Mouse (Mus musculus) liver, adult 2 months (tissue): ENCODE results near the gene Kcmf1. TPM values are rescaled to one million over a fixed set of nuclear protein-coding genes. Genes with fewer than 3 reads are reported as not detected.

ENCODE experiments used
- DNase-seq: peaks from one replicate; pipeline ENCODE4 v3.0.0-alpha.2; 2011; ENCODE audit warnings: low read depth, low spot score; ENCODE audit errors: extremely low read depth
- H3K27ac ChIP-seq: fragments of 200-500 bp; replicated peaks from 2 replicates; pipeline ENCODE4 v1.5.1; 2012; ENCODE audit warnings: low read depth, mild to moderate bottlenecking, control low read depth, inconsistent platforms, low read length; ENCODE audit not compliant: insufficient read depth
- H3K27me3 ChIP-seq: fragments of 200-500 bp; 2 replicates; pipeline ENCODE4 v1.6.1; 2012; ENCODE audit warnings: mild to moderate bottlenecking, moderate library complexity, low read length, inconsistent platforms; ENCODE audit not compliant: control insufficient read depth, insufficient read depth
- H3K36me3 ChIP-seq: fragments of 200-500 bp; 2 replicates; pipeline ENCODE4 v1.6.1; 2012; ENCODE audit warnings: low read length, inconsistent platforms; ENCODE audit not compliant: control insufficient read depth, insufficient read depth
- H3K4me1 ChIP-seq: fragments of 200-500 bp; 2 replicates; pipeline ENCODE4 v1.6.1; 2011; ENCODE audit warnings: low read length; ENCODE audit not compliant: control insufficient read depth, insufficient read depth
- H3K4me3 ChIP-seq: fragments of 200-500 bp; 2 replicates; pipeline ENCODE4 v1.5.1; 2011; ENCODE audit warnings: low read depth, mild to moderate bottlenecking, control low read depth, low read length, moderate library complexity; ENCODE audit not compliant: insufficient read depth
- H3K79me2 ChIP-seq: fragments of 200-500 bp; 2 replicates; pipeline ENCODE4 v1.6.1; 2012; ENCODE audit warnings: inconsistent platforms, mild to moderate bottlenecking, low read length, moderate library complexity; ENCODE audit not compliant: control insufficient read depth, insufficient read depth
- H3K9ac ChIP-seq: fragments of 200-500 bp; 2 replicates; pipeline ENCODE4 v1.6.1; 2012; ENCODE audit warnings: low read depth, mild to moderate bottlenecking, control low read depth, inconsistent platforms, low read length
- CTCF ChIP-seq: fragments of 200-500 bp; IDR thresholded peaks from 2 replicates; pipeline ENCODE4 v1.5.1; 2011; ENCODE audit warnings: low read depth, low read length, control low read depth
- POLR2A ChIP-seq: fragments of 200-500 bp; IDR thresholded peaks from 2 replicates; pipeline ENCODE4 v1.6.1; 2011; ENCODE audit warnings: low read length, control low read depth; ENCODE audit not compliant: insufficient read depth; ENCODE audit errors: extremely low read depth
- WGBS: fragments of 180-500 bp; shearing (Covaris S2); methylation state at CpG from one replicate; pipeline ENCODE4 v1.1.7; 2018; 5-methylcytosine and 5-hydroxymethylcytosine counted together
- polyA plus RNA-seq: library from polyadenylated mRNA; depleted of rRNA; stranded (reverse); fragments of >200 nt; gene quantifications from 2 replicates; pipeline ENCODE4 v1.2.3, GENCODE M21; 2012
- total RNA-seq: library from RNA; depleted of rRNA; stranded (reverse); fragments of >200 nt; gene quantifications from 2 replicates; pipeline ENCODE4 v1.2.3, GENCODE M21; 2014

Kcmf1 gene
- total and polyA plus RNA-seq, 2 experiments: 38.6 to 107 TPM

GRCm38 (mm10) chr6:72926031-72926430 is 26.3 kb upstream of the Kcmf1 start:
- WGBS: 93% methylated on average over 4 of the region's 4 CpGs
- H3K4me1 ChIP-seq: no peaks in the 10 kb centered on the region
- no peak for DNase-seq

GRCm38 (mm10) chr6:72923381-72923780 is 23.6 kb upstream of the Kcmf1 start:
- H3K4me1 ChIP-seq: no peaks in the 10 kb centered on the region
- TF ChIP-seq CTCF: no peak
- TF ChIP-seq POLR2A: no peak
- no peak overlapping the region for H3K27ac ChIP-seq
- H3K4me3 ChIP-seq: no peak overlapping the region
- no peaks in the 10 kb centered on the region for H3K79me2 ChIP-seq
- no peaks in the 10 kb centered on the region for H3K36me3 ChIP-seq
- no peak for DNase-seq
- no peak overlapping the region for H3K9ac ChIP-seq
- 89% methylated on average over 8 of the region's 8 CpGs for WGBS
- no peaks in the 10 kb centered on the region for H3K27me3 ChIP-seq

More at GRCm38 (mm10) chr6:72926031-72926430, 26.3 kb upstream of the Kcmf1 start:
- no peaks in the 10 kb centered on the region for H3K36me3 ChIP-seq
- H3K79me2 ChIP-seq: no peaks in the 10 kb centered on the region
- no peaks in the 10 kb centered on the region for H3K27me3 ChIP-seq
- H3K4me3 ChIP-seq: no peak overlapping the region
- no peak overlapping the region for H3K9ac ChIP-seq
- TF ChIP-seq POLR2A (no peak), CTCF (no peak)
- H3K27ac ChIP-seq: no peak overlapping the region

GRCm38 (mm10) chr6:72921081-72921480 is 21.3 kb upstream of the Kcmf1 start:
- Histone ChIP-seq H3K27me3 (no peaks in the 10 kb centered on the region), H3K27ac (no peak overlapping the region), H3K36me3 (no peaks in the 10 kb centered on the region), H3K4me3 (no peak overlapping the region), H3K79me2 (no peaks in the 10 kb centered on the region), H3K4me1 (no peaks in the 10 kb centered on the region), H3K9ac (no peak overlapping the region)
- no peak for TF ChIP-seq POLR2A
- TF ChIP-seq CTCF: no peak
- WGBS: 97% methylated on average over 3 of the region's 3 CpGs
- DNase-seq: no peak

- 84% methylated on average over 9 of the region's 9 CpGs for WGBS
- Histone ChIP-seq H3K9ac (no peak overlapping the region), H3K27me3 (no peaks in the 10 kb centered on the region), H3K79me2 (no peaks in the 10 kb centered on the region), H3K4me3 (no peak overlapping the region), H3K4me1 (no peaks in the 10 kb centered on the region), H3K27ac (no peak overlapping the region), H3K36me3 (no peaks in the 10 kb centered on the region)
- TF ChIP-seq POLR2A (no peak), CTCF (no peak)
- DNase-seq: no peak
Observed at GRCm38 (mm10) chr6:72918510-72919033, 18.8 kb upstream of the Kcmf1 start.

- no peaks in the 10 kb centered on the region for H3K4me1 ChIP-seq
- H3K4me3 ChIP-seq: no peak overlapping the region
- no peak for TF ChIP-seq POLR2A
- TF ChIP-seq CTCF: no peak
- 84% methylated on average over 7 of the region's 7 CpGs for WGBS
- no peaks in the 10 kb centered on the region for H3K36me3 ChIP-seq
- H3K9ac ChIP-seq: no peak overlapping the region
- H3K79me2 ChIP-seq: no peaks in the 10 kb centered on the region
- no peak for DNase-seq
- H3K27me3 ChIP-seq: no peaks in the 10 kb centered on the region
- H3K27ac ChIP-seq: no peak overlapping the region
Observed at GRCm38 (mm10) chr6:72916330-72916729, 16.6 kb upstream of the Kcmf1 start.

- H3K27me3 ChIP-seq: no peaks in the 10 kb centered on the region
- TF ChIP-seq POLR2A (no peak), CTCF (no peak)
- H3K9ac ChIP-seq: no peak overlapping the region
- DNase-seq: no peak
- H3K36me3 ChIP-seq: no peaks in the 10 kb centered on the region
- H3K4me3 ChIP-seq: no peak overlapping the region
- H3K79me2 ChIP-seq: no peaks in the 10 kb centered on the region
- H3K27ac ChIP-seq: no peak overlapping the region
- 85% methylated on average over 6 of the region's 6 CpGs for WGBS
- no peaks in the 10 kb centered on the region for H3K4me1 ChIP-seq
Observed at GRCm38 (mm10) chr6:72914087-72914749, 14.4 kb upstream of the Kcmf1 start.
